Mouse (Mus musculus): ENCODE measurements around the gene Gas7.

Gene Gas7

DNA sequence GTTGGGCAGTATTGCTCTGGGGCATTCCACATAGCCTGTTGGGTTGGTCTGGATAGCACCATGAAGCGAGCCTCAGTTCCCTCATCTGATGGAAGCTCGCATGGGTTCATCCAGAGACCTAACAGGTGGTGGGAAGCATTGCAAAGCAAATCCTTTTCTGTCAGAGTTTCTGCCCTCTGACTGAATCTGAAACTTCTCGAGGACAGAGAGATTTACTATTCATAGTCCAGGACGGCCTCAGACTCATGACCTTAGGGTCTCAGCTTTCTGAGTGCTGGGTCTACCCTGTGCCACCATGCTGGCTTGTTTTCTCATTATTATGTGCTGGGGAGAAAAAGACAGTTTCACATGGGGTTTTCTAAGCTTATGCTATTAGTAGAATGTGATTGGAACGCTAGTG is 122.2 kb downstream of the Gas7 start:
- DNase-seq (ENCODE audit: low spot score), result no peak

DNA sequence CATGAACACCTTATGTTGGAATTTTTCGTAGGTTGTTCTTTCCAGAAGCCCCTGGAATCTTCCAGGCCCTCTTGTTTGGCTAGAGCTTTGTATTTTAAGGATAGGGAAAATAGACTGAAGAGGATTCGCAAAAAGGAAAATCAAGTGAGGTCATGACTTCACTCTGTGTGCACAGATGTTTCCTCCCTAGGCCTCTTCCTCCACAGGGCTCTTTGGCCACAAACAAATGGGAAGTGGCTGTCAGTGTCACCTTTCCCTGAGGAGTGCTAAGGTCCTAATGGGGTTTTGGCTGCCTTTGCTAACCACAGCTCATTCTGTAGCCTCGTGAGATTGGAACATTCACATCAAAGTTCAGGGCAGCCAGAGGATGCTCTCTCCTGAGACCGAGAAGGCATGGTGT is 122.8 kb downstream of the Gas7 start:
- no peak for DNase-seq (ENCODE audit: low spot score)

DNA sequence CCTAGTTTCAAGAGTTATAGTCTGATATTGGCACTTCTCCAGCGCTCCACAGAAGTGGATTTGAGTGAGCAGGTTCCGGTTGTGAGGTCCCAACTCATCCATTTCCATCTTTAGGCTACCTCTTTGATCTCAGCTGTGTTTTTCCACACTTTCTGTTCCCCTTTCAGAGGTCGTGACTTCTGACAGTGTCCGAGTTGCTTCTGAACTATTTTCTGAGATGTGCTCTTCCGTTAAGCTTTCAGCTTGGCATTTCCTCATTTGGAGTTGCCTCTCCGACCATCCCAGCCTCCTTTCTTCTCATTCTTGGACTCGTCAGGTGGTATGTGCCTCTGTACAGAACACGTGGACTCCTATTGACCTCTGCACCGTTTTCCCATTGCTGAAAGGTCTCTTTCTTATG is 123.9 kb downstream of the Gas7 start:
- DNase-seq (ENCODE audit: low spot score), result no peak

DNA sequence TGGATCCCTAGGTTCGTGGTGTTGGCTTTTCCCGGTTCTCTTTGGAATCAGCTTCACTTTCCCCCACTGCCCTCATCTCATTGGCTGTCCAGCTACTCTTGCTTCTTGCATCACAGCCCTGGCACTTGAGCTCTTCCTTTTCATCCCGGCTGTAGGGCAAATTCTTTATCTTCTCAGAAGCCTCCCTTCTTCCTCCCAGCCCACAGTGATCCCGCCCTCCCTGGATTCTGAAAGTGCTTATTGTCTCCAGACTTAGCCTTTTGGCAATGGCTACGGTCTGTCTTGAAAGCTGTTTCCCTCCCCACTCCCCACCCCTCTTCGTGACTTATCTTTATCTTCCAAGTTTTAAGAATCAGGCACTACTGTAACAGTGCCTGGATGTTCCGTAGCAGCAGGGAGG is 126.3 kb downstream of the Gas7 start:
- DNase-seq (ENCODE audit: low spot score), result peak; percentile 59

DNA sequence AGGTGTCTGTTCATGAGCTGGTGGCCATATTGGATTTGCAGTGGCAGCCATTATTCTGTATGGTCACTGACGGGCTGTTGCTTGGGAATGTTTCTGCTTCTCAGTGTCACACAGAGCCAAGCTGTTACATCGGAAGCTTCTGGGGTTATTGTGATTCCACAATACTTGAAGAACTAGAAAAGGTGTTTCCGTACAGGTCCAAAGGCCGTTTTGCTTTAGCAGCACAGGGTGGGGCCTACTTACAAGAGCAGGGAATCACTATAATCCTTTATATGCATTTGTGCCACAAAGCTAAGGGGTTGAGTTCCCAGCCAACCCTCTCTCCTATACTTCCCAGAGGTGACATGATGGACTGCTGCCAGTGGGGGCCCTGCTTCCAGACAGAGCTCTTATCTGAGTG is 127.3 kb downstream of the Gas7 start:
- no peak for DNase-seq (ENCODE audit: low spot score)

DNA sequence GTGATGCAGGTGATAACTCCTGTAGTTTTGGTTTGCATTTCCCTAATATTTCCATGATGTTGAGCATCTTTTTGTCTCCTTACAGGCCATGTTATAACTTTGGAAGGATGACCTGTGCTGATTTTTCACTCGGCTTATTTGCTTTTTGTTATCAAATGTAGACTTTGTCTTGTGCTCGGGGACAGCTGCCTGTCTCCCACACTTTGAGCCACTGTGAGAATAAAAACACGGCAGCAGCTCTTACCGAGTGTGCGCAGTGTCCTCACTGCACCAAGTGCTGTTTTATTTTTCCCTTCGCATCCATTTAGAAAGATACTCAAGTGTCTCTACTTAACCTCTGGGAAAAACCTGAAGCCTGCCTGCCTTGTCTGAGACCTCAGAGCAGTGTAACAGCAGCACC is 129.8 kb downstream of the Gas7 start:
- DNase-seq (ENCODE audit: low spot score), result no peak

DNA sequence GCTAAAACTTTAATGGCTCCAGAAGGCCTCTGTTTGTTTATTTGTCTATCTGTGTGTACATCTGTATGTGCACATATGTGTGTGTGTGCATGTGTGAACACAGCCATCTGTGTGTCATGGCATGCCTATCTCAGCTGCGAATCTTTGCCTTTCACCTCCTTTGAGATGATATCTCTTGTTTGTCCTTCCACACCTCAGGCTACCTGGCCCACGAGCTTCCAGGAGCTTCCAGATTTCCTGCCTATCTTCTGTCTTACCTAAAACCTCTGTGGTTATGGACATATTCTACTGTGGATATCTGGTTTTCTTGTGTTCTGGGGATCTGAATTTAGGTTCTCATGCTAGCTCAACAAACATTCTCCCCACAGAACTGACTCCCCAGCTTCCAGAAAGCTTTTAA is 130.4 kb downstream of the Gas7 start:
- DNase-seq (ENCODE audit: low spot score), result no peak

DNA sequence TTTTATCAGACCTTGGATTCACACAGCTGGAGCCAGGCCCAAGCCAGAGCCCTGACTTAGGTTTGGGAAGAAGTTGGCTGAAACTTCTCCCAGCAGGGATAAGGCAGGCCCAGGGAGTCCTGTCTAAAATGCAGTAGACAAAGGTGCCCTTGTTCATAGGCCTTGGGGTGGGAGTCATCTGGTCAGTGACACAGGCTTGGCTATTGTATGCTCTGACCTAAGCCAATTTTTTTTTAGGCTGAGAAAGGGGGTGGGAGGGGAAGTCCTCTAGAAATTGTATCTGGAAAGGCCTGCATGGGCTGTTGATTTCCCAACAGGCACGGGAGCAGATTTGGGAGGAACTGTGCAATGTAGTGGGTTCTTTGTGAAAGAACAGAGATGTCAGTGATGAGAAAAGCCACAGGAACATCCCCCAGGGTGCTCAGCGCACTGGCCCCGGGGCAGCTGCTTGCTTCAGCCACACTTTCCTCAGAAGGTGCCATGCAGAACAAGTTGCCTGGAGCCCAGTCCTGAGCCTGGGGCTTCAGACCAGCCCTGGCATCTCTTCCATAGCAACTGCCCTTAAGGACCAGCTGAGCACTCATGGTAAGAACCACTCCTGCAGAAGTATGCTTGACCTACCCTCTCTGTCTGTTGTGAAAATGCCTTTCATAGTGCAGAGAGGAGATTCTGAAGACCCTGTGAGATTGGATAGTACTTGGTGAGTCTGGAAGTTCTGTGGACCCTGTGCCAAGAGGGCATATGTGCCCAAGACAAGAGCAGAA is 131.2 kb downstream of the Gas7 start:
- peak; percentile 48 for DNase-seq (ENCODE audit: low spot score)

DNA sequence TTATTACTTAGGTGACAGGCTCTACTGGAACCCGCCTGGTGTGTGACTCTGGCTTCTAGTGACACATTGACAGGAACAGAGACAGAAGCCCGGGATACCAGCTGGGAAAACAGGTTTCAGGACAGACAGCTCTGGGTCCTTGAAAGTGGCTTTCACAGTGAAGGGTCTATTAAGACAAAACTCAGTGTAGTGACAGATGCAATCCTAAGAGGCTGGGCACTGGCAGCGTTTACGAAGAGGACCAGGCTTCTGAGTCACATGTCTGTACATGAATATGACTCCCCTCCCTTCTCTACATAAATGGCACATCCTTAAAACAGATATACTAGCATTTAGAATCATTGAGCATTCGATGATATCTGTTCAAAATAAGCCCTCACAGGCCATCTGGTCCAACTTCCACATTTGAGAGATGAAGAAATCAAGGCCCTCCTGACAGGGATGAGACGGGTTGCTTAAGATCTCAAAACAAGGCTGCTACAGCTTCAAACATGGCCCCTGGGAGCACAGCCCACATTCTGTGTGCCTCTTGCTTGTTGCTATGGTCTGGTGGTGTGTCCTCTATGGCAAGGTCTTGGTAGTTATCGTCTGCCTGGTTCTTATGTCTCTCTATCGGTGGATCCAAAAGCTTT is 133.1 kb downstream of the Gas7 start:
- DNase-seq (ENCODE audit: low spot score), result no peak

DNA sequence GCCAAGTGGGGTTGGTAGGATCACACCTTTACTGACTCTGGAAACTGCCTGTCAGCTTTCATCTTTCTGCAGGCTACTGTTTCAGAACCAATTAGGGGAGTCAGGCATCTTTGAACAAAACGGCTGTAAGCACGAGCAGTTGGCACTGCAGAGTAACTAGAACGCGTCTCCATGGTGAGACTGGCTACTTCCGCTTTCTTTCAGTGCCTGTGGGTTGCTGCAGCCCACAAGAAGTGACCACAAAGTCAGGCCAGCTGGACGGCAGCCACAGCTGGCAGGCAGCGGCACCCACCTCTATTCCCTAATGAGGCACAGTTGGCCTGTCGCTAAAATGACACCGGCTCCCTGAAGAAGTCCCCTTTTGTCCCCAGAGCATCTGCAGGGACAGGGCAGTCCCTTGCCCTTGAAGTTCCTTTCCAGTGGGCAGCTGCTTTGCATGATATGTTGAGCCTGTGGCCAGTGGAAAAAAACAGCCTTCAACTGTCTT is 133.6 kb downstream of the Gas7 start:
- DNase-seq (ENCODE audit: low spot score), result peak; percentile 40

DNA sequence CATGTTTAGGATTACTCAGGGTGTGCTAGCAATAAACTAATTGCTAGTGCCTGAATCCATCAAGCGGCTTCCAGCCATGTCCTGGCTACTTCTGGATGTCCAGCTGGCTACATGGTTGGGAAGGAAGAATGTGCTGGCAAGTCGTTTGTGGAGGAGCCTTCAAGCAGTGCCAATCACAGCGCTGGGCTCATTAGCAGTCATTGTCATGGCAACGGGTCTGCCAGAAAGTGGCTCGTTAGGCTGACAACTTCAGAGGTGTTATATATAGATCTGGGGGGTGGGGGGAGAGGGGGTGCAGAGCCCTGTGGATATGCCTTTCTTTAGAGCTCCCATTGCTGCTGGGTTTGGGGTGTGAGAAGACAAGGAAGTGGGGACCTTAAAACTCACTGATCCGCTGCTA is 141.0 kb downstream of the Gas7 start:
- no peak for DNase-seq (ENCODE audit: low spot score)

DNA sequence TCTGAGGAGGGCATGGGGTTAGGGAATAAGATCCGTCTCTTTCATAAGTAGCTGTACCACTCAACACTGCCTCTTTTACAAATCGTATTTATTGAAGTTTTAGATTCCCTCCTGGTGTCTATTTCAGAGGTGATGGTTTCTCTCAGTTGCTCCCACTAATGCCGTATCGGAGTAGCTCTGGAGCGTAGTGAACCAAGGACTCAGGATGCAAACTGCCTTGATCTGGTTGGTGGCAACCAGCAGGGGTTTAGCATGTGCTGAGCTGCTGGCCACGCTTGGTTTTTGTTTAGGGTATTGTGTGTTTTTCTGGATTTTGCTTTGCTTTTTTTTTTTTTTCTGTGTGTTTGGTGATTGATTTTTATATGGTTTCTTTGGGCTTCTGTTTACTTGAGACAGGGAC is 141.6 kb downstream of the Gas7 start:
- DNase-seq (ENCODE audit: low spot score), result no peak

DNA sequence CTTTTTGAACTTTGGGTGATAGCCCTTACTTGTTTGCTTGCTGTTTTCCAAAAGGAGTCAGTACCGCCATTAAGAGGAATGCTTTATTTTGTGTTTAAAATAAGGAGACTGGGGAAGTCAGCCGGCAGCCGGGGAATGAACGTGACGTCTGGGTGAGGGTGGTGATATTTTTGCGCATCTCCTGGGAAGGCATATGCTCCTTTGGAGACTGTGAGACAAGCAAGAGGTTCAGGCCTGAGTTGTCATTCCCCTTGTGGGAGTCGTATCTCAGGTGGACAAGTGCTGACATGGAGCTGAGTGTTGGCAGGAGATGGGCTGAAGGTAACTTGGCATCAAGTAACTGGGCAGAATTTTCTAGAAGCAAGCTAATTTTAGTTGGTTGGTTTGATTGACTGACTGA is 142.2 kb downstream of the Gas7 start:
- DNase-seq (ENCODE audit: low spot score), result no peak

DNA sequence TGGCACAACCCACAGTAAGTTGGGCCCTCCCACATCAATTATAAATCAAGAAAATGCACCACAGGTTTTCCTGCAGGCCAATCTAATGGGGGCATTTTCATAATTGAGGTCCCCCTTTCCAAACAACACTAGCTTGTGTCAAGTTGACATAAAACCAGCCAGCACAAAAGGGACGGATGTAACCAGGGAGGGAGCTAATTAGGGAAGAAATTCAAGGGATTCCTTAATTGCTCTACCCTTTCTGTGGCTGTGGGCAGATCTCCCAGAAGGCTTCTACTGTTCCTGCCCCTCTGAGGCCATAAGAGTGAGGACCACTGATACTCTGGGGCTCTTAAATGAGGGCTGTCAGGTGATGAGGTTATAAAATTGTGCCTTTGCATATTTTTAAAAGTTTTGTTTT is 143.9 kb downstream of the Gas7 start:
- DNase-seq (ENCODE audit: low spot score), result no peak

DNA sequence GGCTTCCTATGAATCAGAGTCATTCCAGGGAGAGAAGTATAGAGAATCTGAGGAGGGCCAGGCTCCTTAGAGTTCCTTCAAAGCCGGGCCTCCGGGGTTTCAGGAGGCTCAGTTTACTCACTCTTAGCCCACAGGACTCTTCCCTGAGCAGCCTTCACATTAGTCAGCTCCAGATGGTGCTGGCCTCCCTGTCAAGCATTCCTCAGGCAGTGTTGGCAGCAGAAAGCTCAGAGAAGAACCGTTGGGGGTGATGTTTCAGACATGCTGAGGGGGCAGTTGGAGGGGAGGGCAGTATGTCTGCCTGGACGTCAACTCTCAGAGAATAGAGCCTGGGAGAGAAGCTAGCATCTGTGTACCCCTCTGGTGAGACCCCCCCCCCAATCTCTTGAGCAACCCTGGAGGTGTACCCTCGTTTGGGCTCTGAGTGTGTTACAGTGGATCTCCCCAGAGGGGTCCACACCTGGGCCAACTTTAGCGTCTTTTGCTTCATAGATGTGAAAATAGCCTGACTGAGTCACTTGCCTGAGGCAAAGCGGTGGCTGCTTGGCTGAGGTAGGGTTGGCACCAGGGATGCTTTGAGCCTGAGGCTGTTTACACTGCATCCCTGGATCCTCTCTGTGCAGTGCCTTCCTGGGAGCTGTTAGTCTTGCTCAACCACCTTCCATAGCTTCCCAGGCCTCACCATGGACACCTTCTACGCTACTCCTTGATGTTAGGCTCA is 145.6 kb downstream of the Gas7 start:
- DNase-seq (ENCODE audit: low spot score), result no peak

DNA sequence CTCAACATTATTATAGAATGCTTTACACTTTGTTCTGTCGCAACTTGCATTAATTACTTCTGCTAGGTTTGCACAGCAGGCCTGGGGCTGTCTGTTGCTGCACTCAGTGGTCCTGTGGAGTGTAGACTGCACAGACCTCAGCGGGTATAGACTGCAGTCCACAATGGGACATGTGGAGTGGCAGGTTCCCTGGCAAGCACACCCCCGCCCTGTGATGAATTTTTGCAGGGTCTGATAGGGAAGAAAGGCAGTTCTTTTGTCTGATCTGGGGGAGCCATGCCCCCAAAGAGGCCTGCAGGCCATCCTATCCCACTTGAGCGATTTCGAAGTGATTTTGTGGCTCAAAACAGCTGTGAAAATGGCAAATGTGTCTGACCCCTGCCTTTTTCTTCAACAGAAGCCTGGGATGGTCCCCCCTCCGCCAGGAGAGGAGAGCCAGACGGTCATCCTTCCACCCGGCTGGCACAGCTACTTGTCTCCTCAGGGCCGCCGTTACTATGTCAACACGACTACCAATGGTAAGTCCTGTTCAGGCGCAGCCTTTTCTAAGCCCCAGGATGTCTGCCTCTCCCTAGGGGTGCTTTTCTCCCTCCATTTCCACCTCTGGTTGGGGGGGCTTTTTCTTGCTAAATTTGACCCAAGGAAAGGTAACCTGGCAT is 147.6 kb downstream of the Gas7 start:
- no peak for DNase-seq (ENCODE audit: low spot score)

DNA sequence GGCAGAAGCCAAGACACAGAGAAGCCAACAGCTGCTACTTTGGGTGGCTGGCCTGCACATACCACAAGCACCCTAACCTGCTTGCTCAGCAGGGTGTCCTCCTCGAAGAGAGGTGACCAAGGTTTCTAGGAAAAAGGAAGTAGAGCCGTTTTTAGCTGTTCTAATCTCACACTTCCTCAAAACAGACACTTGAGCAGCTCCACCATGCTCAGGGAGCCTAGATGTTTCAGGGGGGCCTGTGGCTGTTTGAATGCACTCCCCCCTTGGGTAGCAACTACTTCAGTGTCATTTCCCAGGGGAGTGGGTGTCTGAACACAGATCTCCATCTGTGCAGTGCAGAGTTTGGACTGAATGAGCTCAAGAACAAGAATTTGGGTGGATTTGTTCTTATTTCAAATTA is 149.2 kb downstream of the Gas7 start:
- DNase-seq (ENCODE audit: low spot score), result no peak

DNA sequence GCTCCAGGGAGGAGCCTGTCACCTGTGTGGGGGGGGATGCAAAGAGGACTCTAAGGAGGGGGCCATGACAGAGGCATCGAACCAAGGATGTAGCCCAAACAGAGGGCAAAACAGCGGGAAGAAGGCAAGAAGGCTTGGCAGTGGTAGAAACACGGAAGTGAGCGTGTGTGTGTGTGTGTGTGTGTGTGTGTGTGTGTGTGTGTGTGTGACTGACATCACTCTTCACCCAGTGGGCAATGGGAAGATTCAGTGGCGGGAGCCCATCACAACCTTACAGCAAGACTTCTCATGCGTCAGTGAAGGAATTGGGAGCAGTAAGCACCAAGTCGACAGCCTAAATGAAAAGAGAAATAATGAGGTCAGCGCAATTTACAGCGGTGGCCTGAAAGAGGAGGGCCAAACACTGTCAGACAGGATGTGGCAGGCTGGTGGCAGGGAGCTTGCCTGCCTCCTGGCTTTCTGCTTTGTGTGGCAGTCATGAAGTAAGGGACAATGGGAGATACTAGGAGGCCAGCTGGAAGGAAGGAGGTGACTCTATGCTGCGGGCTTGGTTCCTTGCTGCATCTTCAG is 153.0 kb downstream of the Gas7 start:
- DNase-seq (ENCODE audit: low spot score), result no peak

DNA sequence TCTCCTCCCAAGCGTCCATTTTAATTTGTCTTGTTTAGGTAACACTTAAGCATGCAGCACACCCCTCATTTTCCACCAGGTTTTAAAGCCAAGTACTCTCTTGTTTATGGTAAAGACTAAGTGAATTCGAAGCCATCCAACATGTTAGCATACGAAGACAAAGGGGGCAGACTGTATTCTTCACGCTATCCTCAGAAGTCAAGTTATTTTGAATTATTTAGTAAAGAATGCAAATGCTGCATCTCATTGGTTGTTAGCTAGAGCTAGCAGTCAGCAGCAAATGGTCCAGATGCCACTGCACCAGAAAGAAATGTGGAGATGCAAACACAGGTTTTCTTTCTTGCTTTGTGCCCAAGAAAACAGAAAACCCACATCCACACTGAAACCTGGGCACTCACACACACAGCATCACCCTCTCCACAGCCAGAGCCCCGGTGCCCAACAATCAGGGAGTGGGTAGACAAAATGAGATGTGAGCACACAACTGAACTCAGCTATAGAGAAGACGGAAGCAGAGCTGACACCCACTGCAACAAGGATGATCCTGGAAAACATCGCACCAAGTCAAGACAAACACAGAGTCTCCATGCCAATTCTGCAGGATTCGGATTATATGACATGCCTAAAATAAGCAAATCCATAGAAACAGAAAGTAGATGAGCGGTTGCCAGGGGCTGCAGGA is 157.1 kb downstream of the Gas7 start:
- DNase-seq (ENCODE audit: low spot score), result no peak

DNA sequence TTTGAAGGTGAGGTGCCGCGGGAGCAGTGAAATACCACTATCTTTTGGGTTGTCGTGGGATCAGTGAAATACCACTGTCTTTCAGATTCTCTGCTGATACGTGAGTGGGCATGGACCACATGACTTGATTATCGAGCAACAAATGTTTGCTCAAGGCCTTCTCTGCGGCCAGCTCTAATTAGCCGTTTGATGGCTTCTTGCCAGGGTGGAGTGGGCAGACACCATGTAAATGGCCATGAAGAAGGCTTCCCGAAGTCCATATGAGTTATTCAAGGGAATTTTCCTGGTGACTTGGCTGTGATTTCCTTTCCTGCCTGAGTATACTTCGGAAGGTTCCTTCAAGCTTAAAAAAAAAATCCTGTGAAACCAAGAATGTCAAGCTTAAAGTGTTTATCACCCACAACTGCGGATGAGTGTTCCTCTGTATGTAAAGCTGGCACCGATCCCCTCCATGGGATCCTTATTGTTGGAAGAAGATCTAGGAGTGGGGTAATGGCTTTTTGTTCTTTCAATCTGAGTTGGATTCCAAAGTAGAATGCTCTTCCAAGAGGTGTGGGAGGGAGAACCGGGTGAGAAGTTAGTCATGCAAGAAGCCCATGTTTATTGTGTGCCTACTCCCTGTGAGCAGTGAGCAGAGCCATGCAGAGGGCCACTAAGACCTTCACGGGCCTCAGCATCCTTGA is 161.5 kb downstream of the Gas7 start:
- no peak for DNase-seq (ENCODE audit: low spot score)

DNA sequence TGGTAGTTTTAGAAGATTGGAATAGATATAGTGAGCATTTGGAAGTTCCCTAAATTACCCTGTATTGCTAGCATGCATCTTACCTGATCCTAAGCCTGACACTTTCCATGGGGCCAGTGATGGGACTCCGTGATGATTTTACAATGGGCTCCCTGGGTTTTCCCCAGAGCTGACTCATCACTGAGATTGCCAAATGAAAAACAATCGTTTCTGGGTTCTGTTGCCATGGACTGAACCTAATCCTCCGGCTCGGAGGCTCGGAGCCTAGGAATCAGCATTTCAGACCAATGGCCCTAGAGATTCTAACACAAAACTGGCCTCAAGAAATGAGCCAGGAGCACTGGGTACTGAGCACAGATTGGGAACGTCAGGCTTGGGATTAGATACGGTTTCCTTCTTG is 167.1 kb downstream of the Gas7 start:
- DNase-seq (ENCODE audit: low spot score), result no peak
